Mouse (Mus musculus) MEL (cell line): Measurements from ENCODE around the gene Jmjd7. TPM values are rescaled to one million over a fixed set of nuclear protein-coding genes. Genes with fewer than 3 reads are reported as not detected.

Source experiments
- DNase-seq: peaks from one replicate; pipeline ENCODE4 v3.0.0; 2011; ENCODE audit warnings: low read depth, low spot score
- H3K27ac ChIP-seq: 2 replicates; pipeline ENCODE4 v1.5.1; 2012; ENCODE audit warnings: low read depth, mild to moderate bottlenecking, control low read depth, low read length, moderate library complexity; ENCODE audit not compliant: control insufficient read depth
- H3K27me3 ChIP-seq, 2 experiments: fragments of 150-350 bp in 1 of 2; sonication (generic) in 1 of 2; 2 replicates each; pipeline ENCODE4 v1.6.1; 2012; ENCODE audit warnings: low read length in 2 of 2, mild to moderate bottlenecking in 2 of 2, improper control_type of control experiment in 1 of 2, moderate library complexity in 1 of 2; ENCODE audit not compliant: insufficient read depth in 2 of 2, control insufficient read depth in 1 of 2
- H3K36me3 ChIP-seq, 2 experiments: 2 replicates each; pipeline ENCODE4 v1.6.1; 2012 to 2014; ENCODE audit warnings: low read length in 2 of 2, improper control_type of control experiment in 1 of 2, inconsistent platforms in 1 of 2, mild to moderate bottlenecking in 1 of 2; ENCODE audit not compliant: insufficient read depth in 2 of 2, control insufficient read depth in 1 of 2
- H3K4me1 ChIP-seq, 2 experiments: fragments of 150-350 bp in 1 of 2; sonication (generic) in 1 of 2; 2 replicates each; pipeline ENCODE4 v1.6.1; 2012; ENCODE audit warnings: low read length in 2 of 2, improper control_type of control experiment in 1 of 2, mild to moderate bottlenecking in 1 of 2; ENCODE audit not compliant: insufficient read depth in 2 of 2, control insufficient read depth in 1 of 2
- H3K4me3 ChIP-seq, 2 experiments: fragments of 150-350 bp in 1 of 2; sonication (generic) in 1 of 2; 2 replicates each; pipeline ENCODE4 v1.5.1; 2012; ENCODE audit warnings: low read depth in 2 of 2, low read length in 2 of 2, mild to moderate bottlenecking in 2 of 2, moderate library complexity in 2 of 2, control low read depth in 1 of 2, improper control_type of control experiment in 1 of 2; ENCODE audit not compliant: control insufficient read depth in 1 of 2, insufficient read depth in 1 of 2
- H3K79me2 ChIP-seq: 2 replicates; pipeline ENCODE4 v1.6.1; 2012; ENCODE audit warnings: mild to moderate bottlenecking, low read length, moderate library complexity; ENCODE audit not compliant: control insufficient read depth, poor library complexity, insufficient read depth
- H3K9ac ChIP-seq: 2 replicates; pipeline ENCODE4 v1.6.1; 2012; ENCODE audit warnings: low read depth, mild to moderate bottlenecking, control low read depth, low read length, moderate library complexity; ENCODE audit not compliant: control insufficient read depth, poor library complexity, severe bottlenecking
- H3K9me3 ChIP-seq: fragments of 150-350 bp; sonication (generic); replicated peaks from 2 replicates; pipeline ENCODE4 v1.6.1; 2012; ENCODE audit warnings: mild to moderate bottlenecking, low read length, improper control_type of control experiment, moderate library complexity; ENCODE audit not compliant: insufficient read depth
- BHLHE40 ChIP-seq: IDR thresholded peaks from 2 replicates; pipeline ENCODE4 v1.6.1; 2012; ENCODE audit warnings: low read depth, mild to moderate bottlenecking, inconsistent platforms, low read length, improper control_type of control experiment, borderline replicate concordance
- CHD1 ChIP-seq: IDR thresholded peaks from 2 replicates; pipeline ENCODE4 v1.6.1; 2012; ENCODE audit warnings: low read depth, mild to moderate bottlenecking, inconsistent platforms, low read length, improper control_type of control experiment
- CTCF ChIP-seq, 3 experiments: IDR thresholded peaks in 2 of 3; conservative IDR thresholded peaks in 1 of 3; 2 replicates each; pipeline ENCODE4 v1.5.1; 2011 to 2012; ENCODE audit warnings: low read length in 3 of 3, low read depth in 2 of 3, mild to moderate bottlenecking in 2 of 3, improper control_type of control experiment in 1 of 3, inconsistent platforms in 1 of 3, mixed read lengths in 1 of 3, moderate library complexity in 1 of 3; ENCODE audit not compliant: control insufficient read depth in 1 of 3, insufficient read depth in 1 of 3, poor library complexity in 1 of 3, severe bottlenecking in 1 of 3
- ELF1 ChIP-seq: IDR thresholded peaks from 2 replicates; pipeline ENCODE4 v1.6.1; 2014; ENCODE audit warnings: low read depth, mild to moderate bottlenecking, inconsistent platforms, low read length, improper control_type of control experiment, moderate library complexity
- EP300 ChIP-seq, 2 experiments: IDR thresholded peaks; 2 replicates each; pipeline ENCODE4 v1.6.1; 2011; ENCODE audit warnings: improper control_type of control experiment in 2 of 2, low read length in 2 of 2, low read depth in 1 of 2, mild to moderate bottlenecking in 1 of 2
- GABPA ChIP-seq: IDR thresholded peaks from 2 replicates; pipeline ENCODE4 v1.6.1; 2012; ENCODE audit warnings: low read depth, mild to moderate bottlenecking, inconsistent platforms, low read length, improper control_type of control experiment, moderate library complexity
- HCFC1 ChIP-seq: IDR thresholded peaks from 2 replicates; pipeline ENCODE4 v1.6.1; 2012; ENCODE audit warnings: low read depth, mild to moderate bottlenecking, inconsistent platforms, low read length, improper control_type of control experiment, moderate library complexity
- JUND ChIP-seq: IDR thresholded peaks from 2 replicates; pipeline ENCODE4 v1.6.1; 2011; ENCODE audit warnings: low read depth, mild to moderate bottlenecking, improper control_type of control experiment, low read length
- MAX ChIP-seq: IDR thresholded peaks from 2 replicates; pipeline ENCODE4 v1.6.1; 2011; ENCODE audit warnings: low read length, improper control_type of control experiment
- MAZ ChIP-seq: IDR thresholded peaks from 2 replicates; pipeline ENCODE4 v1.6.1; 2012; ENCODE audit warnings: low read depth, mild to moderate bottlenecking, inconsistent platforms, low read length, improper control_type of control experiment
- NELFE ChIP-seq: IDR thresholded peaks from 2 replicates; pipeline ENCODE4 v1.6.1; 2011; ENCODE audit warnings: low read depth, low read length, improper control_type of control experiment
- NRF1 ChIP-seq: IDR thresholded peaks from 2 replicates; pipeline ENCODE4 v1.6.1; 2014; ENCODE audit warnings: low read depth, mild to moderate bottlenecking, inconsistent platforms, low read length, improper control_type of control experiment, moderate library complexity; ENCODE audit not compliant: poor library complexity, insufficient read depth, severe bottlenecking
- POLR2A ChIP-seq, 2 experiments: IDR thresholded peaks; 2 replicates each; pipeline ENCODE4 v1.6.1; 2011 to 2012; ENCODE audit warnings: low read length in 2 of 2, mild to moderate bottlenecking in 2 of 2, control low read depth in 1 of 2, improper control_type of control experiment in 1 of 2, low read depth in 1 of 2, moderate library complexity in 1 of 2; ENCODE audit not compliant: control insufficient read depth in 1 of 2, insufficient read depth in 1 of 2, poor library complexity in 1 of 2
- RAD21 ChIP-seq: IDR thresholded peaks from 2 replicates; pipeline ENCODE4 v1.6.1; 2011; ENCODE audit warnings: mild to moderate bottlenecking, low read depth, low read length, improper control_type of control experiment
- RCOR1 ChIP-seq: IDR thresholded peaks from 2 replicates; pipeline ENCODE4 v1.6.1; 2012; ENCODE audit warnings: low read depth, mild to moderate bottlenecking, inconsistent platforms, low read length, improper control_type of control experiment
- SMC3 ChIP-seq: IDR thresholded peaks from 2 replicates; pipeline ENCODE4 v1.6.1; 2011; ENCODE audit warnings: low read depth, low read length, improper control_type of control experiment
- TBP ChIP-seq: IDR thresholded peaks from 2 replicates; pipeline ENCODE4 v1.8.0; 2011; ENCODE audit warnings: low read depth, low read length, improper control_type of control experiment
- TCF12 ChIP-seq: IDR thresholded peaks from 2 replicates; pipeline ENCODE4 v1.6.1; 2014; ENCODE audit warnings: low read depth, mild to moderate bottlenecking, inconsistent platforms, low read length, improper control_type of control experiment, moderate library complexity
- UBTF ChIP-seq: IDR thresholded peaks from 2 replicates; pipeline ENCODE4 v1.6.1; 2012; ENCODE audit warnings: low read depth, mild to moderate bottlenecking, inconsistent platforms, low read length, improper control_type of control experiment, moderate library complexity, borderline replicate concordance; ENCODE audit not compliant: insufficient read depth
- USF1 ChIP-seq: IDR thresholded peaks from 2 replicates; pipeline ENCODE4 v1.6.1; 2014; ENCODE audit warnings: low read depth, mild to moderate bottlenecking, inconsistent platforms, low read length, improper control_type of control experiment, moderate library complexity
- USF2 ChIP-seq, 2 experiments: IDR thresholded peaks; 2 replicates each; pipeline ENCODE4 v1.6.1; 2011 to 2012; ENCODE audit warnings: improper control_type of control experiment in 2 of 2, low read length in 2 of 2, borderline replicate concordance in 1 of 2, inconsistent platforms in 1 of 2, low read depth in 1 of 2, mild to moderate bottlenecking in 1 of 2; ENCODE audit not compliant: insufficient read depth in 1 of 2
- ZC3H11A ChIP-seq: IDR thresholded peaks from 2 replicates; pipeline ENCODE4 v1.6.1; 2012; ENCODE audit warnings: low read depth, mild to moderate bottlenecking, inconsistent platforms, low read length, improper control_type of control experiment
- ZKSCAN1 ChIP-seq: IDR thresholded peaks from 2 replicates; pipeline ENCODE4 v1.6.1; 2012; ENCODE audit warnings: low read depth, mild to moderate bottlenecking, inconsistent platforms, low read length, improper control_type of control experiment, moderate library complexity
- ZNF384 ChIP-seq: IDR thresholded peaks from 2 replicates; pipeline ENCODE4 v1.6.1; 2012; ENCODE audit warnings: low read depth, mild to moderate bottlenecking, inconsistent platforms, low read length, improper control_type of control experiment
- polyA plus RNA-seq, 2 experiments: library from polyadenylated mRNA; stranded (reverse) in 1 of 2; unstranded in 1 of 2; fragments of >175 nt in 1 of 2; fragments of >200 nt in 1 of 2; gene quantifications; 2 replicates each; pipeline versions ENCODE4 v1.2.1 to v1.2.4; 2012; ENCODE audit warnings: low replicate concordance in 2 of 2, low read depth in 1 of 2; ENCODE audit not compliant: insufficient read length in 2 of 2, insufficient read depth in 1 of 2, missing spikeins in 1 of 2
- total RNA-seq: library from RNA; depleted of rRNA; stranded (reverse); fragments of 300-350 nt; gene quantifications from 2 replicates; pipeline ENCODE4 v1.2.3, GENCODE M21; 2012

Gene Jmjd7
- total and polyA plus RNA-seq, 3 experiments, result 4.2 to 12.0 TPM; not detected in 1

DNA sequence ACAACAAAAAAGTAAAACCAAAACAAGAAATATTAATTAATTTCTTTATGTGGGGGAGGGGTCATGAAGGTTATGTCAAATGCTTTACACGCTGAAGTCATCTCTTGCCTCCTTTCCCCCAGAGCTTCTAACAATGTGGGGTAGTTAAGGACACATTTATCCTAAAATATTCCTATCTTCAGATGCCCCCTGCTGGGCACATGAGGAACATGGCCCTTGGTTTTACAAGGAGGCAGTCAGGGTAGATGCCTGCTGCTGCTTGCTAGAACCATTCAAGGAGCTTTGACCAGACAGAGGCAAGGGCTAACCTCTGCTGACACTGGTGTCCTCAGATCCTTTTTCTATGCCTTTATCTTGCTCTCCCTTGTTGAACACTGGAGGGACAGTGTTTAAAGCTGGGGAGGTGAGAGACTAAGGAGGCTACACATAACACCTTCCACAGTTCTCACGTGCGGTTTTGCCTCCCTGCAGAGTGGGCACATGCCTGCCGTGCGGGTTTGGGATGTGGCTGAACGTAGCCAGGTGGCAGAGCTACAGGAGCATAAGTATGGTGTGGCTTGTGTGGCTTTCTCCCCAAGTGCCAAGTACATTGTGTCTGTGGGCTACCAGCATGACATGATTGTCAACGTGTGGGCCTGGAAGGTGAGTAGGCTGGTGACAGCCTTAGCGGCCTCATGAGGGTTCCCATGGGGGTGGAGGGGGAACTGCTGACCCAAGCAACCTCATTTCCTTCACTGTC lies 15.7 kb upstream of the Jmjd7 start:
- no peaks in the 10 kb centered on the region for H3K27me3 ChIP-seq
- DNase-seq, result peak; percentile 69
- no peak overlapping the region for H3K9ac ChIP-seq
- no peaks in the 10 kb centered on the region for H3K9me3 ChIP-seq
- no peak overlapping the region for H3K4me3 ChIP-seq
- TF ChIP-seq NRF1 (no peak), MAX (no peak), RCOR1 (no peak), ZNF384 (no peak), RAD21 (peak; percentile 54), CHD1 (no peak), ZC3H11A (peak; percentile 41), CTCF (IDR thresholded peaks at IDR 0.05 in 2 of 3, conservative IDR thresholded peaks at IDR 0.05 in 1 of 3; ENCODE audit: control insufficient read depth in 1 of 3, insufficient read depth in 1 of 3, low read depth in 2 of 3, low read length in 3 of 3, poor library complexity in 1 of 3, severe bottlenecking in 1 of 3) (peak; percentile 57 to 63 (median 57)), ELF1 (no peak), SMC3 (peak; percentile 68), UBTF (no peak)
- no peaks in the 10 kb centered on the region for H3K79me2 ChIP-seq
- H3K27ac ChIP-seq, result no peak overlapping the region
- H3K36me3 ChIP-seq, result peaks cover 0 to 30% of the 10 kb centered on the region in 2 experiments; a peak in 2 of 4 replicates
- H3K4me1 ChIP-seq, result peaks cover 12 to 24% of the 10 kb centered on the region in 2 experiments

DNA sequence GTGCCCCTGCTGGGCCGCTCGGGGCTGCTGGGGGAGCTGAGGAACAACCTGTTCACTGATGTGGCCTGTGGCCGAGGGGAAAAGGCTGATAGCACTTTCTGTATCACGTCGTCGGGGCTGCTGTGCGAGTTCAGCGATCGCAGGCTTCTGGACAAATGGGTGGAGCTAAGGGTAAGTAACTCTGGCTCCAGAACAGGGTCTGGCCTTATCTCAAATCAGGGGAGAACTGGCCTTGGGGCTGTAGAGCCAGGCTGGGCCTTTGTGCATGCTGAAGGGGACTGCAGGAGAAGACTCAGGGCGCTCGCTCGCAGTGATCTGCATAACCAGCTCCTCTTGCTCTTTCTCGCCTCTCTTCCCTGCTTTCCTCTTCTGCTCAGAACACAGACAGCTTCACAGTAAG lies 14.4 kb upstream of the Jmjd7 start:
- TF ChIP-seq NELFE (no peak), ZNF384 (no peak), SMC3 (no peak), EP300 (IDR thresholded peaks at IDR 0.05; ENCODE audit: low read depth in 1 of 2, low read length in 2 of 2) (no peak), TBP (no peak), USF1 (no peak), NRF1 (no peak), GABPA (no peak), ZKSCAN1 (no peak), MAX (no peak), MAZ (no peak), CTCF (IDR thresholded peaks at IDR 0.05 in 2 of 3, conservative IDR thresholded peaks at IDR 0.05 in 1 of 3; ENCODE audit: control insufficient read depth in 1 of 3, insufficient read depth in 1 of 3, low read depth in 2 of 3, low read length in 3 of 3, poor library complexity in 1 of 3, severe bottlenecking in 1 of 3) (no peak), HCFC1 (no peak), UBTF (no peak), BHLHE40 (no peak), USF2 (IDR thresholded peaks at IDR 0.05; ENCODE audit: borderline replicate concordance in 1 of 2, insufficient read depth in 1 of 2, low read depth in 1 of 2, low read length in 2 of 2) (no peak), JUND (no peak), POLR2A (IDR thresholded peaks at IDR 0.05; ENCODE audit: control insufficient read depth in 1 of 2, insufficient read depth in 1 of 2, low read depth in 1 of 2, low read length in 2 of 2, poor library complexity in 1 of 2) (no peak), TCF12 (no peak)
- H3K36me3 ChIP-seq, result peaks cover 0 to 32% of the 10 kb centered on the region in 2 experiments; a peak in 2 of 4 replicates
- H3K27me3 ChIP-seq, result no peaks in the 10 kb centered on the region
- no peaks in the 10 kb centered on the region for H3K79me2 ChIP-seq
- no peak overlapping the region for H3K9ac ChIP-seq
- H3K27ac ChIP-seq, result no peak overlapping the region
- no peaks in the 10 kb centered on the region for H3K9me3 ChIP-seq
- no peak overlapping the region for H3K4me3 ChIP-seq
- peak; percentile 37 for DNase-seq
- H3K4me1 ChIP-seq, result peaks cover 13 to 29% of the 10 kb centered on the region in 2 experiments
